Mouse (Mus musculus): ENCODE measurements around the gene Olfm1. TPM values are rescaled to one million over a fixed set of nuclear protein-coding genes. Genes with fewer than 3 reads are reported as not detected.

Olfm1 gene
- total and polyA plus RNA-seq, 3 experiments = 0.20 to 1.3 (median 0.34) TPM

- no peaks in the 10 kb centered on the region for H3K9me3 ChIP-seq (replicated peaks; ENCODE audit: low read length)
- no peak overlapping the region for H3K9ac ChIP-seq (ENCODE audit: insufficient read depth, low read depth)
- peaks cover 38% of the 10 kb centered on the region for H3K27me3 ChIP-seq (replicated peaks)
- no peak for DNase-seq (ENCODE audit: extremely low read depth)
- peaks cover 0 to 10% of the 10 kb centered on the region in 2 experiments; a peak in 2 of 4 replicates for H3K4me1 ChIP-seq (ENCODE audit: control insufficient read depth in 1 of 2, insufficient read depth in 2 of 2)
- no peak overlapping the region for H3K4me3 ChIP-seq (replicated peaks in 1 of 3; ENCODE audit: low read depth in 2 of 3, low read length in 2 of 3, poor library complexity in 1 of 3)
- dilution Hi-C loops (cut with MboI; ENCODE audit: extremely low pct_ligation_motif_present, extremely low pct_unique_long_range_greater_than_20kb, low sequenced_read_pairs) = no loop called here
- no peaks in the 10 kb centered on the region for H3K36me3 ChIP-seq (replicated peaks in 1 of 2; ENCODE audit: control insufficient read depth in 1 of 2, insufficient read depth in 1 of 2, low read length in 1 of 2)
- TF ChIP-seq KAT2A (IDR thresholded peaks at IDR 0.05; ENCODE audit: insufficient replicate concordance, low read length) (no peak), CHD1 (IDR thresholded peaks at IDR 0.05; ENCODE audit: low read depth, low read length) (no peak), JUN (IDR thresholded peaks at IDR 0.05; ENCODE audit: insufficient read depth, low read depth, low read length) (no peak), ELF1 (IDR thresholded peaks at IDR 0.05; ENCODE audit: low read depth, low read length) (no peak)
- no peak overlapping the region for H3K27ac ChIP-seq (ENCODE audit: insufficient read depth, low read depth)
- H3K79me2 ChIP-seq (replicated peaks; ENCODE audit: control insufficient read depth, extremely low read depth, insufficient read depth, poor library complexity, severe bottlenecking) = no peaks in the 10 kb centered on the region
- H3K4me2 ChIP-seq (ENCODE audit: insufficient read depth, low read depth, poor library complexity, severe bottlenecking) = no peak overlapping the region
- in situ Hi-C loops (cut with MboI; ENCODE audit: low pct_ligation_motif_present, low pct_unique_long_range_greater_than_20kb, low sequenced_read_pairs) = no loop called here
Measured at GRCm38 (mm10) chr2:28217783-28218182, 25.0 kb downstream of the Olfm1 start.

GRCm38 (mm10) chr2:28218651-28219356 lies 26.0 kb downstream of the Olfm1 start:
- H3K36me3 ChIP-seq (replicated peaks in 1 of 2; ENCODE audit: control insufficient read depth in 1 of 2, insufficient read depth in 1 of 2, low read length in 1 of 2) = no peaks in the 10 kb centered on the region
- no peak overlapping the region for H3K27ac ChIP-seq (ENCODE audit: insufficient read depth, low read depth)
- peaks cover 0 to 11% of the 10 kb centered on the region in 2 experiments; a peak in 2 of 4 replicates for H3K4me1 ChIP-seq (ENCODE audit: control insufficient read depth in 1 of 2, insufficient read depth in 2 of 2)
- in situ Hi-C loops (cut with MboI; ENCODE audit: low pct_ligation_motif_present, low pct_unique_long_range_greater_than_20kb, low sequenced_read_pairs) = no loop called here
- TF ChIP-seq MEF2A (IDR thresholded peaks at IDR 0.05; ENCODE audit: borderline replicate concordance, low read depth, low read length) (no peak), BHLHE40 (IDR thresholded peaks at IDR 0.05; ENCODE audit: low read depth, low read length) (no peak), GABPA (IDR thresholded peaks at IDR 0.05; ENCODE audit: insufficient replicate concordance, low read depth, low read length) (no peak), EP300 (IDR thresholded peaks at IDR 0.05; ENCODE audit: low read length) (no peak), CTCF (conservative IDR thresholded peaks at IDR 0.05 in 1 of 2, IDR thresholded peaks at IDR 0.05 in 1 of 2; ENCODE audit: low read depth in 2 of 2, low read length in 2 of 2) (no peak), KAT2A (IDR thresholded peaks at IDR 0.05; ENCODE audit: insufficient replicate concordance, low read length) (no peak), PAX5 (IDR thresholded peaks at IDR 0.05; ENCODE audit: low read length) (no peak), ELF1 (IDR thresholded peaks at IDR 0.05; ENCODE audit: low read depth, low read length) (no peak), POLR2AphosphoS2 (IDR thresholded peaks at IDR 0.05; ENCODE audit: low read depth, low read length) (no peak), NRF1 (IDR thresholded peaks at IDR 0.05; ENCODE audit: low read depth, low read length) (no peak), RCOR1 (conservative IDR thresholded peaks at IDR 0.05; ENCODE audit: low read depth, low read length) (no peak), ZKSCAN1 (IDR thresholded peaks at IDR 0.05; ENCODE audit: borderline replicate concordance, low read depth, low read length) (no peak)
- peaks cover 29% of the 10 kb centered on the region for H3K27me3 ChIP-seq (replicated peaks)
- DNase-seq (ENCODE audit: extremely low read depth) = no peak
- H3K9ac ChIP-seq (ENCODE audit: insufficient read depth, low read depth) = no peak overlapping the region
- H3K9me3 ChIP-seq (replicated peaks; ENCODE audit: low read length) = no peaks in the 10 kb centered on the region
- no peak overlapping the region for H3K4me3 ChIP-seq (replicated peaks in 1 of 3; ENCODE audit: low read depth in 2 of 3, low read length in 2 of 3, poor library complexity in 1 of 3)
- H3K79me2 ChIP-seq (replicated peaks; ENCODE audit: control insufficient read depth, extremely low read depth, insufficient read depth, poor library complexity, severe bottlenecking) = no peaks in the 10 kb centered on the region
- no peak overlapping the region for H3K4me2 ChIP-seq (ENCODE audit: insufficient read depth, low read depth, poor library complexity, severe bottlenecking)
- dilution Hi-C loops (cut with MboI; ENCODE audit: extremely low pct_ligation_motif_present, extremely low pct_unique_long_range_greater_than_20kb, low sequenced_read_pairs) = no loop called here
